Mouse (Mus musculus): ENCODE data around the gene Stat3. TPM values are rescaled to one million over a fixed set of nuclear protein-coding genes. Genes with fewer than 3 reads are reported as not detected.

The Stat3 gene
- polyA plus RNA-seq, 1 experiment, result 65.1 TPM

GRCm38 (mm10) chr11:100870256-100870967 lies 68.9 kb downstream of the Stat3 start:
- WGBS, result 93% methylated on average over 10 of the region's 10 CpGs
- Histone ChIP-seq H3K4me1 (ENCODE audit: control insufficient read depth, insufficient read depth, insufficient read length) (no peaks in the 10 kb centered on the region), H3K27me3 (ENCODE audit: control insufficient read depth, insufficient read depth, low read length) (no peaks in the 10 kb centered on the region), H3K27ac (ENCODE audit: insufficient read depth, low read length) (no peak overlapping the region), H3K4me3 (ENCODE audit: extremely low read depth, insufficient read depth, insufficient read length) (no peak overlapping the region), H3K36me3 (ENCODE audit: control insufficient read depth, insufficient read depth, low read length) (peaks cover 16% of the 10 kb centered on the region)
- no peak for DNase-seq (ENCODE audit: low read depth in 1 of 2, low spot score in 2 of 2)
- TF ChIP-seq CTCF (IDR thresholded peaks at IDR 0.05; ENCODE audit: extremely low read depth, insufficient read depth, insufficient read length, insufficient replicate concordance) (no peak), POLR2A (IDR thresholded peaks at IDR 0.05; ENCODE audit: low read depth, low read length) (no peak)

- peaks cover 6% of the 10 kb centered on the region; the same call in 1 of the 2 replicates for H3K4me1 ChIP-seq (ENCODE audit: control insufficient read depth, insufficient read depth, insufficient read length)
- TF ChIP-seq POLR2A (IDR thresholded peaks at IDR 0.05; ENCODE audit: low read depth, low read length) (no peak), CTCF (IDR thresholded peaks at IDR 0.05; ENCODE audit: extremely low read depth, insufficient read depth, insufficient read length, insufficient replicate concordance) (no peak)
- H3K27me3 ChIP-seq (ENCODE audit: control insufficient read depth, insufficient read depth, low read length), result no peaks in the 10 kb centered on the region
- H3K27ac ChIP-seq (ENCODE audit: insufficient read depth, low read length), result no peak overlapping the region
- WGBS, result 75% methylated on average over 7 of the region's 7 CpGs
- DNase-seq (ENCODE audit: low read depth in 1 of 2, low spot score in 2 of 2), result no peak
- peaks cover 18% of the 10 kb centered on the region for H3K36me3 ChIP-seq (ENCODE audit: control insufficient read depth, insufficient read depth, low read length)
- H3K4me3 ChIP-seq (ENCODE audit: extremely low read depth, insufficient read depth, insufficient read length), result no peak overlapping the region
Observed at GRCm38 (mm10) chr11:100865618-100866017, 73.7 kb downstream of the Stat3 start.

- Histone ChIP-seq H3K27me3 (ENCODE audit: control insufficient read depth, insufficient read depth, low read length) (no peaks in the 10 kb centered on the region), H3K36me3 (ENCODE audit: control insufficient read depth, insufficient read depth, low read length) (peaks cover 14% of the 10 kb centered on the region), H3K4me1 (ENCODE audit: control insufficient read depth, insufficient read depth, insufficient read length) (peaks cover 12% of the 10 kb centered on the region; the same call in 1 of the 2 replicates), H3K4me3 (ENCODE audit: extremely low read depth, insufficient read depth, insufficient read length) (no peak overlapping the region), H3K27ac (ENCODE audit: insufficient read depth, low read length) (no peak overlapping the region)
- no peak for DNase-seq (ENCODE audit: low read depth in 1 of 2, low spot score in 2 of 2)
- 91% methylated on average over 10 of the region's 10 CpGs for WGBS
- TF ChIP-seq POLR2A (IDR thresholded peaks at IDR 0.05; ENCODE audit: low read depth, low read length) (no peak), CTCF (IDR thresholded peaks at IDR 0.05; ENCODE audit: extremely low read depth, insufficient read depth, insufficient read length, insufficient replicate concordance) (no peak)
Observed at GRCm38 (mm10) chr11:100863141-100863540, 76.2 kb downstream of the Stat3 start.

- H3K4me3 ChIP-seq (ENCODE audit: extremely low read depth, insufficient read depth, insufficient read length), result no peak overlapping the region
Observed at GRCm38 (mm10) chr11:100861836-100862235, 77.5 kb downstream of the Stat3 start.

GRCm38 (mm10) chr11:100861335-100861734 lies 78.0 kb downstream of the Stat3 start:
- TF ChIP-seq CTCF (IDR thresholded peaks at IDR 0.05; ENCODE audit: extremely low read depth, insufficient read depth, insufficient read length, insufficient replicate concordance), result no peak
- no peak for TF ChIP-seq POLR2A (IDR thresholded peaks at IDR 0.05; ENCODE audit: low read depth, low read length)
- Histone ChIP-seq H3K4me3 (ENCODE audit: extremely low read depth, insufficient read depth, insufficient read length) (peak overlapping the region; percentile 68; the same call in 1 of the 2 replicates), H3K27ac (ENCODE audit: insufficient read depth, low read length) (0 out of 2 replicates have a peak overlapping the region, but pooled peaks have one; percentile 69)

More at GRCm38 (mm10) chr11:100861836-100862235, 77.5 kb downstream of the Stat3 start:
- Histone ChIP-seq H3K36me3 (ENCODE audit: control insufficient read depth, insufficient read depth, low read length) (peaks cover 12% of the 10 kb centered on the region), H3K27ac (ENCODE audit: insufficient read depth, low read length) (no peak overlapping the region), H3K4me1 (ENCODE audit: control insufficient read depth, insufficient read depth, insufficient read length) (peaks cover 12% of the 10 kb centered on the region; the same call in 1 of the 2 replicates), H3K27me3 (ENCODE audit: control insufficient read depth, insufficient read depth, low read length) (no peaks in the 10 kb centered on the region)
- 65% methylated on average over 3 of the region's 3 CpGs for WGBS
- TF ChIP-seq CTCF (IDR thresholded peaks at IDR 0.05; ENCODE audit: extremely low read depth, insufficient read depth, insufficient read length, insufficient replicate concordance) (no peak), POLR2A (IDR thresholded peaks at IDR 0.05; ENCODE audit: low read depth, low read length) (no peak)
- DNase-seq (ENCODE audit: low read depth in 1 of 2, low spot score in 2 of 2), result no peak

GRCm38 (mm10) chr11:100860198-100861048 lies 78.9 kb downstream of the Stat3 start:
- peaks cover 8% of the 10 kb centered on the region for H3K36me3 ChIP-seq (ENCODE audit: control insufficient read depth, insufficient read depth, low read length)
- peak overlapping the region; percentile 68 for H3K4me3 ChIP-seq (ENCODE audit: extremely low read depth, insufficient read depth, insufficient read length)
- no peaks in the 10 kb centered on the region for H3K27me3 ChIP-seq (ENCODE audit: control insufficient read depth, insufficient read depth, low read length)
- TF ChIP-seq POLR2A (IDR thresholded peaks at IDR 0.05; ENCODE audit: low read depth, low read length) (no peak; the same call in 1 of the 2 replicates), CTCF (IDR thresholded peaks at IDR 0.05; ENCODE audit: extremely low read depth, insufficient read depth, insufficient read length, insufficient replicate concordance) (no peak; the same call in 1 of the 2 replicates)
- under 1% methylated on average over 51 of the region's 55 CpGs for WGBS
- peaks cover 12% of the 10 kb centered on the region; the same call in 1 of the 2 replicates for H3K4me1 ChIP-seq (ENCODE audit: control insufficient read depth, insufficient read depth, insufficient read length)
- H3K27ac ChIP-seq (ENCODE audit: insufficient read depth, low read length), result peak overlapping the region; percentile 69
- DNase-seq (ENCODE audit: low read depth in 1 of 2, low spot score in 2 of 2), result peak; percentile 79 to 90

More at GRCm38 (mm10) chr11:100861335-100861734, 78.0 kb downstream of the Stat3 start:
- 35% methylated on average over 7 of the region's 7 CpGs for WGBS
- Histone ChIP-seq H3K4me1 (ENCODE audit: control insufficient read depth, insufficient read depth, insufficient read length) (peaks cover 12% of the 10 kb centered on the region; the same call in 1 of the 2 replicates), H3K27me3 (ENCODE audit: control insufficient read depth, insufficient read depth, low read length) (no peaks in the 10 kb centered on the region), H3K36me3 (ENCODE audit: control insufficient read depth, insufficient read depth, low read length) (peaks cover 12% of the 10 kb centered on the region)
- no peak for DNase-seq (ENCODE audit: low read depth in 1 of 2, low spot score in 2 of 2)
